Mouse (Mus musculus) cerebellum, postnatal 36 days (tissue): ENCODE results near the gene Ube2q1.

Experiments used
- DNase-seq, 2 experiments: peaks; one replicate each; pipeline ENCODE4 v3.0.0; 2021 to 2022; ENCODE audit warnings: mixed read lengths in 2 of 2

Gene Ube2q1

GRCm38 (mm10) chr3:89821548-89822480, 48.4 kb downstream of the Ube2q1 start:
- DNase-seq: no peak

DNA sequence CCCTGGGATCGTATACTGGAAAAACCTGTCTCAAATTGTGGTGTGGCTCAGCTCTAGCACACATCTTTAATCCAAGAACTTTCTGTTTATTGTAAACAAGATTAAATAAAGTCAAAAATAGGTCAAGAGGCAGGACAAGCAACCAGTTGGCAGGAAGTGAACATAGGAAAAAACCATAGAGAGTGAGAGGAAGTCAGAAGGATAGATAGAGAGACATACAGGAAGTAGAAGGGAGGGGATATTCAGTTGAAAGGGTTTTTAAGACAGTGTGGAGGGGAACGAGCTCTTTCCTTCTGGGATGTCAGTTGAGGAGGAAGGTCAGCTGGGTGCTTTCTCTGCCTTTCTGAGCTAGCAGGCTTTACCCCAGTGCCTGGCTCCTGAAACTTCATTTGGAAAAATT, 50.2 kb downstream of the Ube2q1 start:
- no peak for DNase-seq

DNA sequence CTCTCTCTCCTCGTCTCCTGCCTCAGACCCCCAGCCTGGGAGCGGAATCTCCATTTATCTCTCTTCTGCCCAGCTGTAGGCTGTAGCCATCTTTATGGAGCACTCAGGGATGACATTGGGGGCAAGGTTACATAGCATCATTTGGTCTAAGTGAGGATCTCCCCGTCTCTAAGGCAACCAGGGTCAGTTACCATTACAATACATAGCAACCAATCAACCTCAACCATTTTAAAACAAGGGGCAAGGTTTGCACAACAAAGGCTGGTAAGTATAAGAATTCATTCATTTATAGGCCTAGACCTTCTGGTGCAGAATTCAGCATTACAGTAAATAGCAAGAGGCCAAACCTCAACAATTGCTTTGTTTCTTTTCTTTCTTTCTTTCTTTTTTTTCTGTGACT, 52.9 kb downstream of the Ube2q1 start:
- no peak for DNase-seq

GRCm38 (mm10) chr3:89830815-89831591, 57.6 kb downstream of the Ube2q1 start, which contains the start of gene She:
She (plus strand) TSS chr3:89831370.
- no peak for DNase-seq
